Mouse (Mus musculus) cerebellum, adult 2 months (tissue): ENCODE results near the gene Slamf9.

Experiments
- CTCF ChIP-seq: fragments of 200-500 bp; IDR thresholded peaks from 2 replicates; pipeline ENCODE4 v1.5.1; 2011; ENCODE audit warnings: low read depth, mild to moderate bottlenecking, control low read depth, low read length, moderate library complexity, borderline replicate concordance; ENCODE audit not compliant: insufficient read depth
- POLR2A ChIP-seq: fragments of 200-500 bp; IDR thresholded peaks from 2 replicates; pipeline ENCODE4 v1.6.1; 2011; ENCODE audit warnings: low read length, control low read depth, borderline replicate concordance; ENCODE audit not compliant: insufficient read depth

- TF ChIP-seq CTCF (no peak), POLR2A (no peak)
Measured at GRCm38 (mm10) chr1:172527431-172527830, 52.3 kb downstream of the Slamf9 start.
